Mouse (Mus musculus) bone marrow macrophage, adult 2 months (primary cell): Measurements from ENCODE around the gene Foxb1. TPM values are rescaled to one million over a fixed set of nuclear protein-coding genes. Genes with fewer than 3 reads are reported as not detected.

ENCODE experiments used
- H3K27ac ChIP-seq: 2 replicates; pipeline ENCODE4 v1.5.1; 2012; ENCODE audit warnings: low read depth, low read length; ENCODE audit not compliant: insufficient read depth
- H3K4me1 ChIP-seq: 2 replicates; pipeline ENCODE4 v1.6.1; 2012; ENCODE audit warnings: low read length; ENCODE audit not compliant: control insufficient read depth, insufficient read depth
- H3K4me3 ChIP-seq: 2 replicates; pipeline ENCODE4 v1.5.1; 2012; ENCODE audit warnings: mild to moderate bottlenecking, low read length, moderate library complexity; ENCODE audit not compliant: insufficient read depth
- CTCF ChIP-seq: IDR thresholded peaks from 2 replicates; pipeline ENCODE4 v1.5.1; 2012; ENCODE audit warnings: low read depth, mild to moderate bottlenecking, low read length, moderate library complexity
- POLR2A ChIP-seq: IDR thresholded peaks from 2 replicates; pipeline ENCODE4 v1.6.1; 2012; ENCODE audit warnings: mild to moderate bottlenecking, low read depth, low read length, borderline replicate concordance
- polyA plus RNA-seq: library from polyadenylated mRNA; stranded (reverse); fragments of >200 nt; gene quantifications from 2 replicates; pipeline ENCODE4 v1.2.4, GENCODE M21; 2012; ENCODE audit not compliant: missing spikeins, insufficient read depth, insufficient read length

Foxb1 gene
- polyA plus RNA-seq, 1 experiment, result not detected

DNA sequence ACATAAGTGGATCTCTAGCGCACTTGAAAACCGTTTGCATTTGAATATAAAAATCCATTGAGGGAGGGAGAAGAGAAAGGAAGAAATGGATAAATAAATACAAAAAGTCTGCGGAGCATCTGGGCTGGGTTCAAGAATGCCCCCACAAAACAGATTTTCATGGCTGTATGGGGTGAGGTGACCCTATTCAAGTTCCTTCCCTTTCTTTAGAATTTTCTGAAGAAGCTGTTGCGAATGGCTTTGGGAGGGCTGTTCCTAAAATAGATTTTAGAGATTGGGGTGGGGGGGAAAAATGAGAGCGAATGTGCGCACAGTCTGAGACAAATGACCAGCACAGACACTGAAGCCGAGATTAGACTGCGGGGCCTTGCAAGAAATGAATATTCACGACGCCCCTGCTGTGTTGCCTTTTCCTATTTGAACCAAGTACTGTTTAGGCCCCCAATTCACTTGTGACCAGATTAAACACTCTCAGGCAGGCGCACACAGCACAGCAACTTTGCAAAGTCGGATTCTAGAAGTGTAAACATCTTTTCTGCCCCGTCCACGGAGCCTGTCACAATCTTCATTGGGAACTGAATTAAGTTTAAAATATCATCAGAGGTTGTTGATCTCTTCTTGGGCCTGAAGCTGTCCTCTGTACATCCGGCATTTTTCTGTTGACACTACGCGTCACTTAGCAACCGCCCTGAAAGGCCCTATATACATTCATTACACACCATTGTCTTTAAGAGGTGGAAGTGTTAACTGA is 47.0 kb downstream of the Foxb1 start:
- H3K4me3 ChIP-seq, result no peak overlapping the region
- no peak overlapping the region for H3K27ac ChIP-seq
- no peaks in the 10 kb centered on the region for H3K4me1 ChIP-seq
- TF ChIP-seq POLR2A, result no peak
- TF ChIP-seq CTCF, result no peak

DNA sequence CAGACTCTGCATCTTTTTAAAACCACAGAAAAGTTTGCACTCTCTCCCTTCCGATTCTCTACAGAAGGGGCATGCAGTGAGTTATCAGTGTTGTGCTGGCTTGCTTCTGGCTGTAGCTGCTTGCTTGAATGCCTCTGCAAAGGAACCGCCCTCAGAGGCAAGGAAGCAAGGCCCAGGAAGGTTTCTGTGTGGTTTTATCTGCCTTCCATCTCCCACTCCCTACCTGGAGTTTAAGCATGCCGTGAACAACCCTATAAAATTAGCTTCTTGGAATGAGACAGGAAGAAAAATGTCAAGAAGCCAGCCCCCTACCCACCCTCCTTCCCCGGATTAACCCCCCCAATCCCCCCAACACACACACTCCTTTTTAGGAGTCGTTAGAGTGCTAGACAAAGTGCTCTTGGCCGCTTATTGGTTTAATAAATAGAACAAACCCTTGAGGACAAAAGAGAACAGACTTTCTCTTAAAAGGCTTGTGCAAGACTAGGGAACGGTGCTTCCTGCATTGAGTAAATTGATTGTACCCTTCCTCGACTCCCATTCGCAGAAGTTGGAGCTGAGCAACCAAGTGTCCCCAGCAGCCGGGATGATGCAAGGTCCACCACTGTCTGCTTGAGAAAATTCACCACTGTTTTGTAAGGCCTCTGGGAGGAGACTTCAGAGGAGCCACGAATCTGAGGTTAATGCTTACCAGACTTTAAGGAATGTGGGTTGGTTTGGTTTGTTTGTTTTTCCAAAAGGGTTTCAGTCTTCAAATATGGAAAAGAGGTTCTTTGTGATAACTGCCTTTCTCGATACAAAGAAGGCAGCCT is 47.8 kb downstream of the Foxb1 start:
- Histone ChIP-seq H3K4me1 (no peaks in the 10 kb centered on the region), H3K27ac (no peak overlapping the region), H3K4me3 (no peak overlapping the region)
- TF ChIP-seq POLR2A (no peak), CTCF (no peak)

Other genes starting within 250 kb of the Foxb1 start
- gene Bnip2, start 228.5 kb upstream of the Foxb1 start, polyA plus RNA-seq, result 194 and 196 TPM in 2 replicates